ENCODE assay signal across 8 mouse cellular contexts in the genomic region with DNA sequence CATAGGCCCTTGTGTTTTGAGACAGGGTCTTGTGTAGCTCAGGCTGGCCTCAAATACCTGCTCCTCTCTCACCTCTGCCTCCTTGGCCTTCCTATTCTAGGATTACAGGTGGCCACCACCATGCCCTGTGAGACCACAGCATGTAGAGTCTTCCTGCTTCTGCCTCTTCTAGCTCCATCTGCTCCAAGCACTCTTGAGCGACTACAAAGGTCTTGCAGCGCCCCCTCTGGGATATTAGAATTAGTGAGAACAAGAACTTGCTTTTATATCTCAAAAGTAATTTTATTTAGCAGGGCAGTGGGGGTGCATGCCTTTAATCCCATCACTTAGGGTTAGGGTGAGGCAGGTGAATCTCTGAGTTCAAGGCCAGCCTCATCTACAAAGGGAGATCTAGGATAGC.
A peak's percentile ranks its signal among the peaks of the same experiment; 100 is the strongest.
DNase-seq lines count a peak whose midpoint lies in the region; ATAC-seq and TF ChIP-seq lines count a peak whose summit lies in the region.

No protein-coding gene starts in this region.

- H3K4me1 ChIP-seq in heart, adult 2 months (ENCODE audit: control insufficient read depth, insufficient read depth, low read length) = peaks cover 10% of the 10 kb centered on the region
- peaks cover 4% of the 10 kb centered on the region; the same call in 1 of the 2 replicates for H3K4me1 ChIP-seq in spleen, adult 2 months (ENCODE audit: control insufficient read depth, insufficient read depth, insufficient read length)
- H3K4me1 ChIP-seq in hindbrain, embryonic 10.5 days (replicated peaks) = peaks cover 32% of the 10 kb centered on the region

- H3K27ac ChIP-seq in heart, adult 2 months = no peak overlapping the region
- no peak overlapping the region for H3K27ac ChIP-seq in spleen, adult 2 months (ENCODE audit: insufficient read depth, low read length)
- H3K27ac ChIP-seq in hindbrain, embryonic 10.5 days = no peak overlapping the region

- H3K9ac ChIP-seq in heart, adult 2 months (ENCODE audit: low read depth, low read length) = no peak overlapping the region

- peak; percentile 47 for ATAC-seq in megakaryocyte progenitor cell, adult 5-6 weeks (replicated peaks; ENCODE audit: poor library complexity)

- no peaks in the 10 kb centered on the region for H3K79me2 ChIP-seq in heart, adult 2 months (replicated peaks; ENCODE audit: control insufficient read depth, insufficient read depth, low read length)

- no peaks in the 10 kb centered on the region for H3K36me3 ChIP-seq in heart, adult 2 months (ENCODE audit: control insufficient read depth, insufficient read depth, low read length)
- no peaks in the 10 kb centered on the region for H3K36me3 ChIP-seq in spleen, adult 2 months (ENCODE audit: control insufficient read depth, insufficient read depth, low read length)
- H3K36me3 ChIP-seq in hindbrain, embryonic 10.5 days = no peaks in the 10 kb centered on the region

- H3K4me3 ChIP-seq in heart, adult 2 months = no peak overlapping the region
- no peak overlapping the region for H3K4me3 ChIP-seq in spleen, adult 2 months (ENCODE audit: extremely low read depth, insufficient read depth, insufficient read length)
- H3K4me3 ChIP-seq in hindbrain, embryonic 10.5 days = no peak overlapping the region

- intact Hi-C loops in heart, adult 2 months (cut with DNase I) = loop anchor here (5.0 kb wide), 1 partner anchor 710 kb away; no protein-coding TSS in a partner anchor
- intact Hi-C loops in heart, postnatal 25 days (cut with DNase I) = loop anchor here (5.0 kb wide), 2 partner anchors 405 to 705 kb away; no protein-coding TSS in a partner anchor

- 28% methylated on average over 2 of the region's 2 CpGs for WGBS in heart, adult 2 months
- 24% methylated on average over 2 of the region's 2 CpGs for WGBS in spleen, adult 2 months
- WGBS in hindbrain, embryonic 10.5 days = 33% methylated on average over 2 of the region's 2 CpGs

- no peak for TF ChIP-seq POLR2A in heart, adult 2 months (IDR thresholded peaks at IDR 0.05; ENCODE audit: insufficient read depth, low read depth, low read length)
- no peak for TF ChIP-seq POLR2A in spleen, adult 2 months (IDR thresholded peaks at IDR 0.05; ENCODE audit: low read depth, low read length)

- TF ChIP-seq CTCF in heart, adult 2 months (IDR thresholded peaks at IDR 0.05) = peak; percentile 62
- TF ChIP-seq CTCF in spleen, adult 2 months (IDR thresholded peaks at IDR 0.05; ENCODE audit: extremely low read depth, insufficient read depth, insufficient read length, insufficient replicate concordance) = no peak

- no peak for DNase-seq in heart, adult 2 months
- DNase-seq in heart, postnatal 25 days (ENCODE audit: low spot score) = no peak
- peak; percentile 39 to 50 for DNase-seq in spleen, adult 2 months (ENCODE audit: low read depth in 1 of 2, low spot score in 2 of 2)
- DNase-seq in spleen, adult 12 weeks (ENCODE audit: low spot score) = no peak
- DNase-seq in c-Kit-positive CD71-positive TER-119-positive erythroid progenitor cells, embryonic 14.5 days (ENCODE audit: low spot score) = peak; percentile 75
- no peak for DNase-seq in ovary, postnatal 14 days (ENCODE audit: low spot score)
- DNase-seq in hindbrain, embryonic 10.5 days (ENCODE audit: low spot score) = no peak

- H3K27me3 ChIP-seq in heart, adult 2 months (ENCODE audit: control insufficient read depth, insufficient read depth, low read length) = no peaks in the 10 kb centered on the region
- no peaks in the 10 kb centered on the region for H3K27me3 ChIP-seq in spleen, adult 2 months (ENCODE audit: control insufficient read depth, insufficient read depth, low read length)
- H3K27me3 ChIP-seq in hindbrain, embryonic 10.5 days (ENCODE audit: insufficient read depth, poor library complexity, severe bottlenecking) = peaks cover 20% of the 10 kb centered on the region

- no peaks in the 10 kb centered on the region for H3K9me3 ChIP-seq in hindbrain, embryonic 10.5 days

- TF ChIP-seq EP300 in heart, adult 2 months (IDR thresholded peaks at IDR 0.05; ENCODE audit: insufficient read depth, low read depth, low read length) = no peak

Comparison
In these comparisons a context has a peak if more than half of its experiments do, and no peak if none do; other contexts are left out.
1. DNase-seq: peak in spleen, adult 2 months (2 of 2) and c-Kit-positive CD71-positive TER-119-positive erythroid progenitor cells, embryonic 14.5 days (single experiment); none in heart, adult 2 months (0 of 2), heart, postnatal 25 days (single experiment), spleen, adult 12 weeks (single experiment), ovary, postnatal 14 days (single experiment) and hindbrain, embryonic 10.5 days (single experiment).